Mouse (Mus musculus) ovary, adult 18-20 months (tissue): ENCODE measurements around the gene Prom1.
A peak's percentile ranks its signal among the peaks of the same experiment; 100 is the strongest.

Source experiments
- DNase-seq: peaks from one replicate; pipeline ENCODE4 v3.0.0; 2022; ENCODE audit warnings: low spot score, mixed read lengths

Prom1 gene

DNA sequence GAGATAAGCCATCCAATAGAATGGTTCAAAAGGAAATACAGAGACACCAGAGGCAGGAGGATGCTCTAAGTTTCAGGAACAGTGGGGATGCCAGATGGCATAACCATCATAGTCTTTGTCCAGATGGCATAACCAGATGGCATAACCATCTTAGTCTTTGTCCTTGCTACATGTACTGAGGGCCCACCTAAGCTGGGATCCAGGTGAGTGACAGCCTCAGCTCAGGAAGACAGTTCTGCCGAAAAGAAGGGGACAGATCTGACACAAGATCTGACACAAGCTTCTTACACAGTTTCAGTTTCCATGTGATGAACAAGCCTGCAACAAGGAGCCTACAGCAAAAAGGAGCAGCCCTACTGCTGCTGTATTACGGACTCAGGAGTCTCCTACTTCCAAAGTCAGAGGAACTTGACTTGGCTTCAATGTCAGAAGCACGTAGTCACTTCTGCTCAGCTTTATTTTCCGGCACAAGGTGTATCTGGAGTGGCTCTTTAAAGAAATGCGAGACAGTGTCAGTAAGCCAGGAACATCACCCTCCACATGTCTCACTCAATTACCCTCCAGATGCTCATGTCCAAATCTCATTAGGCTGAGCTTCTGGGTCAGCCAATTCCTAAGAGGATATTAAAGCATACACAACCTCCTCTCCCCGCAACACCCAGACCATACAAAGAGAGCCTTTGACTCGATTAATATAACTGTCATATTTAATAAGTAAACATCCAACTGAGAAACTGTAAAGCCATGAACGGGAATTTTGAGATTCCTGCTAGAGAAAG, 21.4 kb downstream of the Prom1 start:
- DNase-seq, result no peak

DNA sequence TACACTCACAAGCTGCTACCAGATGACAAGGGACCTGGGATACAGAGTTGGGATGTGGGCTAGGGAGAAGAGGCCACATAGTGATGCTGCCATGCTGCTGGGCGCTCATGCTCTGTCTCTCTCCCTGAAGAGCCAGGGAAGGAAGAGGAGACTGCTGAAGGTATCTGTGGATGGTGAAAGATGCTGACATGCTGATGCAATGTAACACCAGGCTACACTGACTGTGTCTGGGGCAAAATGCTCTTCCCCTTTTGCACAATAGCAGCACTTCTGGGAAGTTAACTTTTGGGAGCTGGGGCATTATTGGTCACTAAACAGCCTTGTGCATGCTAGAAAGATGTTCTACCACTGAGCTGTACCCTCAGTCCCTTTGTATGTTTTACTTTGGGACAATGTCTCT, 26.4 kb downstream of the Prom1 start:
- DNase-seq, result no peak

DNA sequence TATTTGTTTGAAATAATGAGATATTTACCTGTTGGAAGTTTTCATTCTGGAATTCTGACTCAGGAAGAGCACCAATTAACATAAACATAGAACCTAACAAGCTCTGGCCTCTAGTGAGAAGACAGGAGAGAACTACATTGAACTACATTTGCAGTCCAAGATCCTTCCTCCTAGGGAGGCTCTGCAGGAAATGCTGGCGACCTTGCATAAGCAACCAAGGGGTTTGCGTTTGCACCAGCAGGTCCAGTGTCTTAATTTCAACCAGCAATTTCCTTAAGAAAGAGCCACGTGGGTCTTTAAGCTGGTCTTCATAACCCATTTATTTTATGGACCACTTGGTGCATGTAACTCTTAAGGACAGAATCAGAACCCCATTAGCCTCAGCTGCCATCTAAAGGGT, 28.2 kb downstream of the Prom1 start:
- DNase-seq, result no peak

DNA sequence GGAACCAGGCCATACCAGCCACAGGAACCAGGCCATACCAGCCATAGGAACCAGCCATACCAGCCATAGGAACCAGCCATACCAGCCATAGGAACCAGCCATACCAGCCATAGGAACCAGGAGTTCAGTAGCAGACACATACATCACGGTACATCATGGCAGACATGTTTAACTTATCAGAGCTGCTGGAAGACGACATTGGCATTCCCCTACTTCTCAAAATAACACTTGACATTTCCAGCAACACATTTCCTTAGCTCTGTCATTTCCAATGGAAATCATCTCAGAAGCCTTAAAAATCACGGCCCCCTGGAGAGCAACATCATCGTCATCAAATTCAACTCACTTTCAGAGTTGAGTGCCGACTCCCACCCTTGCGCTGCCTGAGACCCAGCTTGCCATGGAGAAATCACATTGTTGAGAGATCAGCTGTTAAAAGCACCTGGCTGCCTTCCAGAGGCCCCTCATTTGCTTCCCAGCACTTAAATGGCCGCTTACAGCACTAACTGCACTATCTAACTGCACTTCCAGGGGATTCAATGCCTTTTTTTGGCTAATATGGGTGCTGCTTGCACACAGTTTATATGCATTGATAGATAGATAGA, 31.2 kb downstream of the Prom1 start:
- DNase-seq, result no peak

DNA sequence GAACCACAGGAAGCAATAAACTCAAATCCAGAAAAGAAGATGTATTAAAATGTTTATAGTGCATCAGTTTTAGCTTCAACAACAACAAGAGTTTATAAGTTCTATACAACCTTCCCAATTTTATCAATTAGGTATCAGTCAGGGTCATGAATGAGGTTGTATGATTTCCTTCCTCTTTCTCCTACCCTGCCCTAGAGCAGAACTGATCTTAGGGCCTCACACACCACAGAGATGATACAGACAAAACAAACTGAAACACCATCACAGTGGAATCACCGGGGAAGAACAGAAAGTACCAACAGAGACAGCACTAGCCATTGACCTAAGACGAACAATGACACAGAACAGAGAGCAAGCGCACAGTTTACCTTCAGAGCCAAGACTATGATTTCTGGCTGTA, 43.6 kb downstream of the Prom1 start:
- no peak for DNase-seq

DNA sequence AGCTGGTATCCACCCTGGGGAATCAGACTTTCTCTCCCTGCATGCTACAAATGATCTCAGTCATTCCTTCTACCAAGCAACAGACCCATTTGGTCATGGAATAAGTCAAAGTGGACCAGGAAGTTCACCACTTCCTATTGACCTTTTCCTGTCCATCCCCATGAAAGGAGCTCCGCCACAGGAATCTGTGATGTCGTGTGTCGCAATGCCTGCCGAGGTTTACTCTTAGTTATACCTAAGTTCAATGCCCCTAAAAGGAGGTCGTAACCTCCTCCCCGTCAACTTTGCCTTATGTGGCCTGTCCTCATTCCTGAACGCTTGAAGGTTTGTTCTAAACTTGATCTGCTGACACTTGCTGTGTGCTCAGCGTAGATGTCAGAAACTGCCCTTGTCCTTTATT, 51.6 kb downstream of the Prom1 start:
- DNase-seq, result no peak

DNA sequence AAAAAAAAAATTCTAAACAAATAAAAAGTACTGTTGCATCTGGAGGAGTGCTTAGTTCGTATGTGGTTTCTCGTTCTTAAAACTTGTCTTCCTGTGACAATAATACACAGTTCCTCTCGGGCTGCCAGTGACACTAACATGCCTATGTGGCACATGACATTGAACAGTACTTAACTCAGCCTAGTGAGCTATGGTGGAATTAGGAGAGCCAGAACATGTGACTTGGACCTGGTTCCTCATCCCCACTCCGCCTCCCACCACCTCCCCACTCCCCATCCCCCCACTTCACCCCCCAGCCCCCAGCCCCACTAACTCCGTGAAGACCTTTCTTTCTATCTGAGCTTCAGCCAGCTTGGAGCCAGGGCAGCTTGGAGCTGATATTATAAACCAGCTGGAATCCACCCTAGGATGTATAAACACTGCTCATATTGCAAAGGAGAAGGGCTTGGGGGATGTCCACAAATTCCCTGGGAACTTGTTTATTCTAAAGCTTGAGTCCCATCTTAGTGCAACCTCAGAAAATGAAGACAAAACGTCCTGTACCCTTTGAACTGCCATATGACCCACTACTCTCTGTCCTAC, 52.3 kb downstream of the Prom1 start:
- no peak for DNase-seq

DNA sequence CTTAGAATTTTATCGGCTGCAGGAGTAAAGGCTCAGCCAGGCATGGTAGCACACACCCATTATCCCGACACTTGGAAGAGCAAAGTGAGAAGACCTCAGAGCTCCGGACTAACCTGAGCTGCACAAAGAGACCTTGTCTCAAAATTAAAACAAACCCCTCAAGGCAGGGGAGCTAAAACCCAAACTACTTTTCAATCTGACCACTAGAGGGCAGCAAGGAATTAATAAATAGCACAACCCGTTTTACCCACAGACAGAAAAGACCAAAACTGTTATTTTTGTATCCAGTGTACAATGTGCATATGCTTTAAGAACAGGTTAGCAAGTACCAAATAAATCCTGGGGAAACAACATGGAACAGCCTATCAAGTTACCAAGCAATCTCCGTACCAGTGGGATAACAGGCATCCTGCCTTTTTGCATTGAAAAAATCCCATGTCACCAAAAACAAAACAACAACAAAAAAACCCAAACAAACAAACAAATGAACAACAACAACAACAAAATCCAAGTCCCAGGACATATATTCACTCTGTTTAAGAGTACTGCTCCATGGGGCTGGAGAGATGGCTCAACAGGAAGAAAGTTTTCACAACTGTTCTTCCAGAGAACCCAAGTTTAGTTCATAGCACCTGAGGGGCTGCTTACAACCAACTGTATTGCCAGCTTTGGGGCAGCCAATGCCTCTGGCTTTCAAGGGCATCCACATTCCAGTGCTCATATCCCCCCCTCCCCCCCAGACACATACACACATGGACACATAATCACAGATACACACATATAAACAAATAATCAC, 53.1 kb downstream of the Prom1 start:
- no peak for DNase-seq

DNA sequence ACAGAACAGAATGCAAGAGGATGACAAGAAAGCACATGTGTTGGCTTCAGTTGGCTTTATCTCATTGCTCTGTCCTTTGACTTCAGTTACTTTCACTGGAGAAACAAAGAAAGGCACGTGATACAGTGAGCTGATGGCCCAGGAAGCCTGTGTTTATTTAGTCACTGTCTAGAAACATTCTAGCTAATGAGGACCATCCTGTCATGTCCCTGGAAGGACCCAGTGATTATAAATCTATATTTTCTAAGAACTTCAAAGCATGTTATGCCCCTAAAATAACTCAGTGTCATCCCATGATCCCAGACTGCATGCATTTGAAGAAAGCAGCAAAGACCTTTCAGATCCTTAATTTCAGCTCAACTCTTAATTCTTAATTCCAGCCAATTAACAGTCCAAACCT, 60.1 kb downstream of the Prom1 start:
- DNase-seq, result no peak

DNA sequence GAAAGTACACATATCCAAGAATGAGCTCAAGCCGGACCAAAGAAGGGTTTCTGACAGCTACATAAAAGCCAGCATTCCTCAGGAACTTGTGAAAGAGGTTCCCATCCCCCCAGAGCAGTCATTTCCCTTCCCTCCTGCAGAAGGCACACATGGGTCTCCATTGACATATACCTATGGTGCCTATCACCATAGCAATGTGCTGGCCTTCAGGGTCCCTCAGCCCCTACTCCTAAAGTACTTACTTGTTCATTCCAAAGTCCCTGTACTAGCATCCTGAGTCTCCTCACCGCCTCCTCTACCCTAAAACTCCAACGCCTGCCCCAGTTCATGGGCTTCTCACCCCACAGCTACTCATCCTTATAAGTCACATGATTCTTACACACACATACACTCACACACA, 60.8 kb downstream of the Prom1 start:
- no peak for DNase-seq

DNA sequence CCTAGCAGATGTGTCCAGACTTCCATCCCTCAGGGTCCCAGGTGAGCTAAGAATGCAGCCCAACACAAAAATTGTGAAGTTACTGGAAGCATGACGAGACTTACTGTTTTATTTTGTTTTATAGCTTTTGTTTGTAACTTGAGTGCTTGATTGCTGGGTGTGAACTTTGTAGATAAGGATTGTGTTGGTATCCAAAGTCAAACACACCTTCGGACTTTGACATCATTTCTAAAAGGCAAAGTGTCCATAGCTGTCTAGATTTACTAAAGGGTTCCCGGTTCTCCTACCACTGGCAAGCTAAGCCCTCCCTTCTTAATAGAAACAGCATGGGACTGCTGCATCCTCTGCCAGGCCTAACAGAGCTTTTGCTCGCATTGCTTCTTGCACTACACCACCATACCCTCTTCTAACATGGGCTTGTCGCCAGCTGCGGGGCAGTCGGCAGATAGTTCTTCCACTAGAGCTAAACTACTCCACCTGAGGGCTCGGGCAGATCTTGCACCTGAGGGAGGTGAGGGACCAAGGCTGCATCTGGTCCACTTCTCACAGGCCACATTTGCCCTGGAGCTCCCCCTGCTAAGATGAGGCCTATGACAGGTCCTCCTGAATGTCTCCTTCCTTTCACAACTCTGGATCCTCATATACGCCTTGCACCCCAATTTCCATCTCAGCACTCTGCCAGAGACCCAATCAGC, 103.4 kb downstream of the Prom1 start:
- no peak for DNase-seq

DNA sequence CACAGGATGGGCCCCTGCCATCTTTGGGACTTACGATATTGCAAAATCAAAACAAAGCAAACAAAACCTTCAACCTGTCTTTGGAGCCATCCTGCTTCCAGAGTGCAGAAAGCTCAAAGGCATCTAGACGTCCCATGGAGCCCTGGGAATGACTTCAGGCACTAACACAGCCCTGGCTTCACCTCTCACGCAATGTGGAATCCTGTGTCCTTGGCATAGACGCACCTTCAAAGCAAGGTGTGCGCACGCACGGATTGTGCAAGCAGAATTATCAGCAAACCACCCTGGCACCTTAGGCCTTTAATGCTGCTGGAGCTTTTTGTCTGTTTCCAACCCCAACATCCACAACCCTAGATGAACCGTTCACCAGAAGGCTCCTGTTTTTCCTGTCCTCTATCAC, 104.2 kb downstream of the Prom1 start:
- DNase-seq, result no peak

DNA sequence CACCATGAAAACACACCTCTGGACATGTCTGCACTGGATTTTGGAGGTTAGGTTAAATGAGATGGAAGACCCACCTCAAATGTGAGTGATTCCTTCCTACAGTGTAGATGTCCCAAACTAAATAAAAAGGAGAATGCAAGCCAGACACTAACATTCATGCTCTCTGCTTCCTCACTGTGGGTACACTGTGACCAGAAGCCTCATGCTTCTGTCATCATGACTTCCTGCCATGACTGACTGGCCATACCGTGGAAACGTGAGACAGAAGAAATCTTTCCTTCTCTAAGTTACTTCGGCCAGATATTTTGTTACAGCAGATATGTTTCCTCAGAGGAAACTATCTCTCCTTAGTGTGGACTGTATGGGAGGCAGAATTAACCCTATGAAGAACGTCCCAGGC, 105.7 kb downstream of the Prom1 start:
- no peak for DNase-seq

DNA sequence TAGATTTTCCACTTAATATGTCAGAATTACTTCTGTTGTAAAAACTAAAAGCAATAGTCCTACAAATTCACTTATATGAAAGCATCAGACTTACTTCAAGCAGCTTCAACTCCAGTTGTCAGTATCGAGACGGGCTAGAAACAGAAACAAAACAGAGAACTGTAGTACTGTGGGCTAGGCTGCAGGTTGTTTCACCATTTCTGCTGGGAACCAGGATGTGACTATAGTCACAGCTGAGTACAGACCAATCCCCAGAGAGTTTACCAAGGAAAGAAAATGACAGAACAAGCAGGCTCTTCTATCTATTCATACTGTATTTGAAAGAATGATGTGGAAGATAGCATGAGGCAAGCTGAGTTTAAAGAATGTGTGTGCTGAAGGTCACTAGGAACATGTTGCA, 106.9 kb downstream of the Prom1 start:
- DNase-seq, result no peak

DNA sequence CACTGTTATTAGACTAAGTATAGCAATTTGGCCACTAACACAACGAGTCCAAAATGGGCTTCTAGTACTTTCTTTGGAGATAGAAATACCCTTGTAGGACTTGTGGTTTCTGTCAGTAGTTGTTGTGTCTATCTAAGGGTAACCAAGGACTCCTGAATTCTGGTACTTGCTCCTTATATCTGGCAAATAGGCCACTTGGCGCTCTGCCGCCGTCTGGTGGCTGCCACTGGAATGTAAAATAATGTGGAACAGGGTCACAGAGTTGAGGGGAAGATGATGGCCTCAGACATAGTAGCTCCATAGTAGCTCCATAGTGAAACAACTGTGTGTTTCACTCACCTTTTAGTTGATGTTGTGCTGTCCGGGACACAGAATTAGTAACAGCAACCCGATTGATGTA, 111.5 kb downstream of the Prom1 start:
- peak; percentile 8 for DNase-seq

DNA sequence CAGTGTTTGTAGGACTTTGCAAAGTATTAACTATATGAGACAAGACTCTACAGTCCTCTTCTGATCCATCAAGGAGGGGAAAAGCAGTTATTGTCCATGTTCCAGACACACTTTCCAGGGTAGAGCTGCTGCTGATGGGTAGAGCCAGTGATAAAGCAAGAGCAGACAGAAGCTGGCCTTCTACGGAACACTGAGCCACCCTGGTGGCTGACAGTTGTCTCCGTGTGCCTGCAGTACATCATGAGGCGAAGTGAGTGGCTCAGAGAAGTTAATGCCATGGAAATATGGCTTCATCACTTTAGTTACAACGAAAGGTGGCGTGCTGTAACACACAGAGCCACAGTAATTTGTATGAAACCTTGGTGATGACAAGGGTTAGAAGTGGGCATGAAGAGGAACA, 112.8 kb downstream of the Prom1 start:
- no peak for DNase-seq

DNA sequence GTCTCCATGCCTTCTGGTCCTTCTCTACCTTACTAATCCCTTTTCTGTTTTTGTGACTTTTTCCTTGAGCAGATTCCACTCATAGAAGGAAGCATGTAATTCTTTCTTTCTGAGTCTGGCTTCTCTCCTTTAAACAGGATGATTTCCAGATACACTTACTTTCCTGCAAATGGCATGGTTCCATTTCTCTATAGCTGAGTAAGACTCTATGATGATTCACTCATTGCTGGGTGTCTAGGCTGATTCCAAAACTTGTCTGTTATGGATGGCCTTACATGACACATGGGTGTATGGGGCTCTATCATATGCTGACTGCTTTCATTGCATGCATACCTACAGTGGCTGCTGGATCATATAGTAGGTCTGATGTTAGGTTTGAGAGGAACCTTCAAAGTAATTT, 115.6 kb downstream of the Prom1 start:
- DNase-seq, result no peak

DNA sequence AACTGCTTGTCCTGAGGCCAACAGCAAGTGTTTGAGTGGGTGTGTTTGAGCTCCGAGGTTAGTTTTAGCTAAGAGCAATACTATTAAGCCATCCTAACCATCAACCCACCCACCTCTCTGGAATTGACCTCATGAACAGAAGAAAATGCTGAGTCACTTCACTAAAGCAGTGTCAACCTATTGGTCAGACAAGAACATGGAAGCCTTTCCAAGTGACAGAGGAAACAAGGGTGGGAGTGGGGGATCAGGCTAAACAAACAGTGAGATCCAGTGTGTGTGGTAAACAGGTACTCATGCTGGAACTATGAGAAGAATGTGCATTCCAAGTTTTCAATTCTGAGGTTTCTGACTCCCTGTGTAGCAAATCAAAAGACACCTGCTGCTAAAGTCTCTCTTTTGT, 118.9 kb downstream of the Prom1 start:
- no peak for DNase-seq

DNA sequence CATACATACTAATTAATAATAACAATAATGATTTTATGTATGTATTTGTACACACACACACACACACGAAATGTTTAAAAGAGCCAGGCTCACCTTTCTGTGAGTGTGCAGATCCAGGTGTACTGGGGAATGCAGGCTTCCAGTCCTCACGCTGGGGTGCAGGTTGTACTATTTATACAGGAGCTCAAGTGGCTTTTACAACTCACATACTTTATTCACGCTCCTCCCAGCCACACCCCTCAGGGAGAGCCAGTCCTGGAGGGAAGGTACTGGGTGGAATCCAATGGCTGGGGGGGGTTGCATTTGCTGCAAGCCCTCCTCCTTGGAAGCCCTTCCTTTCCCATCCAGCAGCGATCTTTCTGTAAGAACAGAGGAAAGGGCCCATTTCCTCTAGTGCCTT, 120.2 kb downstream of the Prom1 start, which contains the start of gene Fgfbp1:
Gene Fgfbp1, minus strand, starts transcription at position 160 of the 400 bp plus-strand sequence.
- DNase-seq, result no peak

DNA sequence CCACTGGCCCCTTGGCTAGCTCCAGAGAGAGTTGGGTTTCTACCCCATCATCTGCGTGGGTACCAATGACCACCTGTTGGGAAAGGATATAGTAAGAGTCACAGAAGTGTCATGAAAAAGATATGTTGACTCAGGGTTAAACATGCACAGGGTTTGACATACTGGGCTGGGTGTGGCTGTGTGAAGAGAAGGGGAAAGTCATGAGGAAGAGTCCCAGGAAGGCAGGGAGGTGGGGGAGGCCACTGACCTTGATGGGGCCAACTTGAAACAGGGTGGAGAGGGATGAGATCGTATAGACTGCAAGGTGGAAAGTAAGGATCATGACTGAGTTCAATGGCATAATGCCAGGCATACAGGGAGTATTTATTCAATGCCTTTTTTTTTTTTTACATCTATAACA, 121.4 kb downstream of the Prom1 start:
- DNase-seq, result no peak

DNA sequence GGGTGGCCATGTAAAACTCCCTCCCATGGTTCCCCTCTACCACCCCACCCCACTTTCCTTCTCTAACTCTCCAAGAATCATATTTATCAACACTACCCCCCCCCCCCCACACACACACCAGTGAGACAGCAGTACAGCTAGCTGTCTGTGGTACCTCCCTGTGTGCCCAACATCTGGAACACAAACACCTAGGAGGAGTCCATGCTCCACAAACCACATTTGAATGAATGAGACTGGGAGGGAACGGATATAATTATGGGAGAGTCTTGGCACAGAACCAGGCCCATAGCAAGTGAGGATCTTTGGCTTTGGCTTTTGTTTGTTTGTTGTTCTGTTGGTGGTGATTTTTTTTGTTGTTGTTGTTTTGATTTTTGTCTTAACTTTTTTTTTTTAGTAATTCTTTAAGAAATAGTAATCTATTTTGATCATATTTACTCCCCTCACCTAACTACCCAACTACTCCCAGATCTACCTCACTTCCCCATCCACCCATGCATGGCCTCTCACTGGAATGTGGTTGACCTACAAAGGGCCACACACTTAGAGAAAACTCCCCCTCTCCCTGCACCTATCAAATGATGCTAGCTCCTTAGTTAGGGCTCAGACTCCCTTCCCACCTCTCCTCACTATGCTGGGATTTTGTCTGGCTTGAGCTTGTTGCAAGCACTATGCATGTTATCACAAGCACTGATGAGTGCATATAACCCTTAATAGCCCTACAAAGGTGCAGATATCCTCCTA, 124.8 kb downstream of the Prom1 start:
- no peak for DNase-seq
